Mouse (Mus musculus): ENCODE data around the gene Cep350. TPM values are rescaled to one million over a fixed set of nuclear protein-coding genes. Genes with fewer than 3 reads are reported as not detected.
A peak's percentile ranks its signal among the peaks of the same experiment; 100 is the strongest.

Gene Cep350
- 8.1 and 10.1 TPM in 2 replicates for polyA plus RNA-seq (2014; fragmentation: Nextera tagmentation; extraction: Ambion mirVana)

GRCm38 (mm10) chr1:155973068-155973718 lies at the start of gene Cep350:
Gene Cep350, minus strand, starts transcription at chr1:155973255.
- peak within 1 kb of the TSS; percentile 90 for H3K27ac ChIP-seq (ENCODE audit: low read depth, low read length)
- peak within 1 kb of the TSS; percentile 70 for H3K4me2 ChIP-seq (ENCODE audit: low read length)
- H3K9me3 ChIP-seq (replicated peaks; ENCODE audit: control insufficient read depth, low read length) = no peaks in the 10 kb centered on the region
- ATAC-seq = peak; percentile 98
- peak within 1 kb of the TSS; percentile 98 for H3K4me3 ChIP-seq (ENCODE audit: low read depth, low read length)
- H3K4me1 ChIP-seq (ENCODE audit: control insufficient read depth, insufficient read depth, low read length) = peaks cover 9% of the 10 kb centered on the region; the same call in 1 of the 2 replicates
- H3K27me3 ChIP-seq (replicated peaks; ENCODE audit: control insufficient read depth, insufficient read depth, low read length) = no peaks in the 10 kb centered on the region
- peak within 1 kb of the TSS; percentile 97 for H3K9ac ChIP-seq (ENCODE audit: low read length)
- H3K36me3 ChIP-seq (ENCODE audit: control insufficient read depth, insufficient read depth, low read length) = no peaks in the 10 kb centered on the region
- under 1% methylated on average over 52 of the region's 57 CpGs for WGBS
- DNase-seq (ENCODE audit: low spot score) = peak; percentile 99

- H3K4me2 ChIP-seq (ENCODE audit: low read length) = no peak overlapping the region
- DNase-seq (ENCODE audit: low spot score) (no peak), ATAC-seq (no peak)
- H3K27me3 ChIP-seq (replicated peaks; ENCODE audit: control insufficient read depth, insufficient read depth, low read length) = no peaks in the 10 kb centered on the region
- peaks cover 55% of the 10 kb centered on the region for H3K36me3 ChIP-seq (ENCODE audit: control insufficient read depth, insufficient read depth, low read length)
- H3K4me3 ChIP-seq (ENCODE audit: low read depth, low read length) = no peak overlapping the region
- no peaks in the 10 kb centered on the region for H3K9me3 ChIP-seq (replicated peaks; ENCODE audit: control insufficient read depth, low read length)
- H3K9ac ChIP-seq (ENCODE audit: low read length) = no peak overlapping the region
- no peak overlapping the region for H3K27ac ChIP-seq (ENCODE audit: low read depth, low read length)
- 93% methylated on average over 1 of the region's 1 CpGs for WGBS
- H3K4me1 ChIP-seq (ENCODE audit: control insufficient read depth, insufficient read depth, low read length) = no peaks in the 10 kb centered on the region
These were observed 47.3 kb upstream of the Cep350 start for GRCm38 (mm10) chr1:156020402-156020801.

- no peaks in the 10 kb centered on the region for H3K9me3 ChIP-seq (replicated peaks; ENCODE audit: control insufficient read depth, low read length)
- ATAC-seq (no peak), DNase-seq (ENCODE audit: low spot score) (no peak)
- H3K4me3 ChIP-seq (ENCODE audit: low read depth, low read length) = no peak overlapping the region
- no peak overlapping the region for H3K27ac ChIP-seq (ENCODE audit: low read depth, low read length)
- H3K9ac ChIP-seq (ENCODE audit: low read length) = no peak overlapping the region
- H3K27me3 ChIP-seq (replicated peaks; ENCODE audit: control insufficient read depth, insufficient read depth, low read length) = no peaks in the 10 kb centered on the region
- peaks cover 57% of the 10 kb centered on the region for H3K36me3 ChIP-seq (ENCODE audit: control insufficient read depth, insufficient read depth, low read length)
- H3K4me1 ChIP-seq (ENCODE audit: control insufficient read depth, insufficient read depth, low read length) = no peaks in the 10 kb centered on the region
- 96% methylated on average over 1 of the region's 1 CpGs for WGBS
- H3K4me2 ChIP-seq (ENCODE audit: low read length) = no peak overlapping the region
These were observed 46.7 kb upstream of the Cep350 start for GRCm38 (mm10) chr1:156019800-156020199.

GRCm38 (mm10) chr1:156009003-156009402 lies 35.9 kb upstream of the Cep350 start:
- WGBS = 97% methylated on average over 1 of the region's 1 CpGs
- ATAC-seq = no peak
- no peaks in the 10 kb centered on the region for H3K27me3 ChIP-seq (replicated peaks; ENCODE audit: control insufficient read depth, insufficient read depth, low read length)
- H3K4me2 ChIP-seq (ENCODE audit: low read length) = no peak overlapping the region
- no peak overlapping the region for H3K27ac ChIP-seq (ENCODE audit: low read depth, low read length)
- no peaks in the 10 kb centered on the region for H3K4me1 ChIP-seq (ENCODE audit: control insufficient read depth, insufficient read depth, low read length)
- H3K4me3 ChIP-seq (ENCODE audit: low read depth, low read length) = no peak overlapping the region
- no peak for DNase-seq (ENCODE audit: low spot score)
- H3K9me3 ChIP-seq (replicated peaks; ENCODE audit: control insufficient read depth, low read length) = no peaks in the 10 kb centered on the region
- no peak overlapping the region for H3K9ac ChIP-seq (ENCODE audit: low read length)
- H3K36me3 ChIP-seq (ENCODE audit: control insufficient read depth, insufficient read depth, low read length) = peaks cover 61% of the 10 kb centered on the region

GRCm38 (mm10) chr1:156005906-156006305 lies 32.9 kb upstream of the Cep350 start:
- Histone ChIP-seq H3K9ac (ENCODE audit: low read length) (no peak overlapping the region), H3K4me2 (ENCODE audit: low read length) (no peak overlapping the region), H3K27me3 (replicated peaks; ENCODE audit: control insufficient read depth, insufficient read depth, low read length) (no peaks in the 10 kb centered on the region), H3K4me1 (ENCODE audit: control insufficient read depth, insufficient read depth, low read length) (no peaks in the 10 kb centered on the region), H3K4me3 (ENCODE audit: low read depth, low read length) (no peak overlapping the region), H3K9me3 (replicated peaks; ENCODE audit: control insufficient read depth, low read length) (no peaks in the 10 kb centered on the region), H3K36me3 (ENCODE audit: control insufficient read depth, insufficient read depth, low read length) (peaks cover 43% of the 10 kb centered on the region), H3K27ac (ENCODE audit: low read depth, low read length) (no peak overlapping the region)
- no peak for ATAC-seq
- WGBS = 93% methylated on average over 11 of the region's 11 CpGs
- no peak for DNase-seq (ENCODE audit: low spot score)

GRCm38 (mm10) chr1:156003201-156003935 lies 30.3 kb upstream of the Cep350 start:
- Histone ChIP-seq H3K36me3 (ENCODE audit: control insufficient read depth, insufficient read depth, low read length) (peaks cover 30% of the 10 kb centered on the region), H3K4me3 (ENCODE audit: low read depth, low read length) (no peak overlapping the region), H3K9ac (ENCODE audit: low read length) (no peak overlapping the region), H3K4me2 (ENCODE audit: low read length) (no peak overlapping the region), H3K9me3 (replicated peaks; ENCODE audit: control insufficient read depth, low read length) (no peaks in the 10 kb centered on the region), H3K27ac (ENCODE audit: low read depth, low read length) (no peak overlapping the region), H3K27me3 (replicated peaks; ENCODE audit: control insufficient read depth, insufficient read depth, low read length) (no peaks in the 10 kb centered on the region), H3K4me1 (ENCODE audit: control insufficient read depth, insufficient read depth, low read length) (no peaks in the 10 kb centered on the region)
- DNase-seq (ENCODE audit: low spot score) (no peak), ATAC-seq (no peak)
- WGBS = 87% methylated on average over 7 of the region's 7 CpGs

GRCm38 (mm10) chr1:156002366-156002765 lies 29.3 kb upstream of the Cep350 start:
- DNase-seq (ENCODE audit: low spot score) = no peak
- H3K4me3 ChIP-seq (ENCODE audit: low read depth, low read length) = no peak overlapping the region
- H3K4me1 ChIP-seq (ENCODE audit: control insufficient read depth, insufficient read depth, low read length) = no peaks in the 10 kb centered on the region
- no peak for ATAC-seq
- H3K9ac ChIP-seq (ENCODE audit: low read length) = no peak overlapping the region
- no peaks in the 10 kb centered on the region for H3K9me3 ChIP-seq (replicated peaks; ENCODE audit: control insufficient read depth, low read length)
- 89% methylated on average over 8 of the region's 8 CpGs for WGBS
- no peak overlapping the region for H3K27ac ChIP-seq (ENCODE audit: low read depth, low read length)
- H3K36me3 ChIP-seq (ENCODE audit: control insufficient read depth, insufficient read depth, low read length) = peaks cover 25% of the 10 kb centered on the region
- H3K4me2 ChIP-seq (ENCODE audit: low read length) = no peak overlapping the region
- H3K27me3 ChIP-seq (replicated peaks; ENCODE audit: control insufficient read depth, insufficient read depth, low read length) = no peaks in the 10 kb centered on the region

- H3K27ac ChIP-seq (ENCODE audit: low read depth, low read length) = no peak overlapping the region
- no peaks in the 10 kb centered on the region for H3K9me3 ChIP-seq (replicated peaks; ENCODE audit: control insufficient read depth, low read length)
- WGBS = 86% methylated on average over 2 of the region's 2 CpGs
- no peaks in the 10 kb centered on the region for H3K36me3 ChIP-seq (ENCODE audit: control insufficient read depth, insufficient read depth, low read length)
- no peak overlapping the region for H3K9ac ChIP-seq (ENCODE audit: low read length)
- H3K4me1 ChIP-seq (ENCODE audit: control insufficient read depth, insufficient read depth, low read length) = no peaks in the 10 kb centered on the region
- H3K27me3 ChIP-seq (replicated peaks; ENCODE audit: control insufficient read depth, insufficient read depth, low read length) = no peaks in the 10 kb centered on the region
- no peak for ATAC-seq
- no peak overlapping the region for H3K4me2 ChIP-seq (ENCODE audit: low read length)
- no peak overlapping the region for H3K4me3 ChIP-seq (ENCODE audit: low read depth, low read length)
- DNase-seq (ENCODE audit: low spot score) = no peak
These were observed 22.6 kb upstream of the Cep350 start for GRCm38 (mm10) chr1:155995612-155996011.

GRCm38 (mm10) chr1:155994524-155994923 lies 21.5 kb upstream of the Cep350 start:
- H3K4me2 ChIP-seq (ENCODE audit: low read length) = no peak overlapping the region
- H3K27ac ChIP-seq (ENCODE audit: low read depth, low read length) = no peak overlapping the region
- 90% methylated on average over 2 of the region's 2 CpGs for WGBS
- H3K9ac ChIP-seq (ENCODE audit: low read length) = no peak overlapping the region
- H3K27me3 ChIP-seq (replicated peaks; ENCODE audit: control insufficient read depth, insufficient read depth, low read length) = no peaks in the 10 kb centered on the region
- H3K9me3 ChIP-seq (replicated peaks; ENCODE audit: control insufficient read depth, low read length) = no peaks in the 10 kb centered on the region
- ATAC-seq (no peak), DNase-seq (ENCODE audit: low spot score) (no peak)
- no peaks in the 10 kb centered on the region for H3K36me3 ChIP-seq (ENCODE audit: control insufficient read depth, insufficient read depth, low read length)
- H3K4me1 ChIP-seq (ENCODE audit: control insufficient read depth, insufficient read depth, low read length) = no peaks in the 10 kb centered on the region
- no peak overlapping the region for H3K4me3 ChIP-seq (ENCODE audit: low read depth, low read length)

Measured in forebrain, embryonic 14.5 days (tissue).